Mouse (Mus musculus) right cerebral cortex, postnatal 14 days (tissue): ENCODE results near the gene Sulf2.

Experiments
- DNase-seq: peaks from one replicate; pipeline ENCODE4 v3.0.0; 2022

Sulf2 gene

DNA sequence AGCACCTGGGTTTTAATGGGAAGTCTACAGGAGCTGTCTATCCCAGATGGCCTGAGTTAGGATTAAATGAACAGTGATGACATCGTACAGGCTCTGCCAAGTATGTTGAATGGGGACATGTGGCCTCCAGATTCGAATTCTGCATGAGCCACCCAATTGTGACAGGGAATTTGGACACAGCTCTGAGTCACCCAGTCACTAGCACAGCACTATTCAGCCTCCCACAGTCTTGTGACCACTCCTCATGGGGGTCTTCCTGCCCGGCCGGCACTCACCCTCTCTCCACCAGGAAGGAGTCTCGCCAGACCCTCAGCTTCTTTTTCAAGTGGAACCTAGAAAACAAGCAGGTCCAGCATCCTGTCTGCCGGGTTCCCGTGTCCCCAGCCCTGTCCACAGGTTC, 71.4 kb downstream of the Sulf2 start:
- DNase-seq, result no peak

DNA sequence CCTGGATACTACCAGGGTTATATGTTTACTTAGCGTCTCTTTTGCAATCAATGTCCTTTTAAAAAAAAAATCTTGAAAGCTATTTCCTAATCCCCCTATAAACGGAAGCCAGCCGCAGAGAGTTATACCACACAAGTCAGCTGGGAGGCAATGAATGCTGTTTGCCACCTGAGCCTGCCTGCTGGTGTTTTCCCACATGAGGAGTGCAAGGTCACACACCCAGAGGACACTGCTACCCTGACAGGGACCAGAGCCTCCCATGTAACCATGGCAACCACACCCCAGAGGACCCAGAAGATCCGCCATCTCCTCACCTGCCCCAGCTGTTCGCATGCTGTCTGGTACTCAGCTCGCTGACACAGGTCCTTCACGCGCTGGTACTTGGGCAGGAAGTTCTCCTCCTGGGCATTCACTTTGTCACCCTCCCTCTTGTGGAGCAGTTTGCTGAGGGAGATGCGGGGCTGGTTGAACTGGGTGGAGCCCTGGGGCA, 71.9 kb downstream of the Sulf2 start:
- no peak for DNase-seq

DNA sequence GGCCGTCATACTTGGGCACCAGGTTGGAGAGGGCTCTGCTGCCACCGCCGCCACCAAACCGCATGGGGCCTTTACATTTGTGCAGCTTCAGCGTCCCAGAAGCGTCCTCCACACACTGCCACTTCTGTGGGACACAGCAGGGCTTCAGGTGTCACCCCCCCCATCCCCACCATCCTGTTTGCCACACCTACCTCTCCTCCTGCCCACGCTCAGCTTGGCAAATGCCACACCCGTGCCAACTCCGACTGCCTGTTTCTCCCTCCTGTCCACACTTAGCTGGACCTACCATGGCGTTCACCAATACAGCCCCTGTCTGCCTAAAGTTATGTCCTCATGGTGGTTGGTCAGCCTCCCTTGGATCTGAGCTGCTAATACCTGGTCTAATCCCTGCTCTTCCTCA, 72.8 kb downstream of the Sulf2 start:
- no peak for DNase-seq

GRCm38 (mm10) chr2:166082193-166082592, 73.3 kb downstream of the Sulf2 start:
- peak; percentile 78 for DNase-seq

- DNase-seq, result no peak
Observed at GRCm38 (mm10) chr2:166080967-166081750, 74.3 kb downstream of the Sulf2 start.

- DNase-seq, result no peak
Observed at GRCm38 (mm10) chr2:166079961-166080885, 75.2 kb downstream of the Sulf2 start.

- no peak for DNase-seq
Observed at GRCm38 (mm10) chr2:166079231-166079630, 76.2 kb downstream of the Sulf2 start.

DNA sequence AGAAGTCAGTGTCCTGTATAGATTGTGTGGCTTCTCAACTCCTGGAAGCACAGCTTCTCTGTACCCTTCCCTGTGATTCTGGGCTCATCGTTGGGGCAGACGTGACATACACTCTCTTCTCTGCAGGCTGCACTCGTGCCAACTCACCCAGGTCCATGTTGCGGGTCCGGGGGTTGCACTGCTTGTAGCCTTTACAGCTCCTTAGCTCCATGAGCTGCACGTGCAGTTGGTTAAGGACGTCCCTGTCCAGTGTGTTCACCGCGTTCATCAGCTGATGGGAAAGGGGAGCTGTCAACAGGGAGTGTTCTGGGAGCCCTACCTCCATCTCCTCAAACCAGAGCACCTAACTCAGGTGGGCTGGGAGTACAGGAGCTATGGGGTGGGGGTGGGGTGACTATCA, 78.1 kb downstream of the Sulf2 start:
- DNase-seq, result no peak

DNA sequence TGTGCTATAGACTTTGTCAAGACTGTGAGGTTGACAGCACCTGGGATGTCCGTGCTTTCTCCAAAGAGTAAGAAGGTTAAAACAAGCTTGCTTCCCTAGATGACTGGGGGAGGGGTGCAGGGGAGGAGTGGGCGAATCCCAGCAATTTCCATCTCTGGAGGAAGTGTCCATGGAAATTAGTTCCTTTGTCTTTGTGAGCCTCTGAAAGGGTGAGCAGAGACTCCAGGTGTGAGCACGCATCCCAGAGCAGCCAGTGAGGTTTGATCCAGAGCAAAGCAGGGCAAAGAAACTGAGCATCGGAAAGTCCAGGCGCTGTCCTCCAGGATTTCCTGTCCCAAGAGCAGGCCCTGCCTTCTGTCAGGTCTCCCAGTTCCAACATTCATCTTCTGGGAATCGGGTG, 81.1 kb downstream of the Sulf2 start:
- DNase-seq, result no peak

GRCm38 (mm10) chr2:166073082-166073481, 82.4 kb downstream of the Sulf2 start:
- no peak for DNase-seq

GRCm38 (mm10) chr2:166071889-166072288, 83.6 kb downstream of the Sulf2 start:
- DNase-seq, result no peak

GRCm38 (mm10) chr2:166071481-166071880, 84.0 kb downstream of the Sulf2 start:
- no peak for DNase-seq

DNA sequence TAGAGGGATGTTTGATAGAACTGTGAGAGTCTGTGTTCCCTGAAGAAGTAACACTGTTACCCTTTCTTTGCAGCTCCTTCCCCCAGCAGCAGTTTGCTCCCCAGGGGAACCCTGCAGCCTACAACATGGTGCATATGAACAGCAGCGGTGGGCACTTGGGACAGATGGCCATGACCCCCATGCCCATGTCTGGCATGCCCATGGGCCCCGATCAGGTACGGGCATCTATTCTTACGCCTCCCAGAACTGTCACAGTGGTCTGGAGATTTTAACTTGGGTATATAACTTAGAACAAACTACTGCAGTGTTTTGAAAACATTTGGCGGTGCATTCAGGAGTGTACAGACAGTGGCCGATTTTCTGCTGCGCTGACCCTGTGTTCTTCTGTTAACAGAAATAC, 85.7 kb downstream of the Sulf2 start:
- DNase-seq, result no peak

- DNase-seq, result no peak
Observed at GRCm38 (mm10) chr2:166069164-166069563, 86.3 kb downstream of the Sulf2 start.

DNA sequence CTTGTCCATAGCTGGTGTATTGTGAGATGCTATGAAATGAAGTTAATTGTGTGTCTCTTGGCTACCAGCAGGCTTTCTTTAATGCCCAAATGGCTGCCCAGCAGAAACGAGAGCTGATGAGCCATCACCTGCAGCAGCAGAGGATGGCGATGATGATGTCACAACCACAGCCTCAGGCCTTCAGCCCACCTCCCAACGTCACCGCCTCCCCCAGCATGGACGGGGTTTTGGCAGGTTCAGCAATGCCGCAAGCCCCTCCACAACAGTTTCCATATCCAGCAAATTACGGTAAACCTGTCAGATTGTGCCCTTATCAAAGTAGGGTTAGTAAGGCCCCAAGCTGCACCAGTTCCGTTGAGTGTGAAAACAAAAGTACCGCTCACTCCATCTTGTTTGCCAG, 87.2 kb downstream of the Sulf2 start:
- DNase-seq, result no peak

DNA sequence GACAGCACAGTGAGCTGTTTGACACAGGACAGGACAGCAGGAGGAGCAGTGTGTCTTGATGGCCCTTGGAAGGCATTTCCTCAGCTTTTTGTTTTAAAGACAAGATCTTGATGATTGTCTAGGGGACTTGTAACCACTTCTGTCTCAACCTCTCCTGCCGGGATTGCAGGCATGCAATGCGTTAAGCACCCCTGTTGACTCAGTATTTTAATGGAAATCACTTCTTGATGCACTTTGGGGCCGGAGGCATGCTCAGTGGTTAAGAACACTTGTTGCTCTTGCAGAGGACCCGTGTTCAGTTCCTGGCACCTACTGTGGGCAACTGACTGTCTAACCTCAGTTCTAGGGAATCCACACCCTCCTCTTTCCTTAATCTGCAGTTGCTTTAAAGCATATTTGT, 89.0 kb downstream of the Sulf2 start:
- DNase-seq, result no peak

- DNase-seq, result no peak
Observed at GRCm38 (mm10) chr2:166062431-166062830, 93.0 kb downstream of the Sulf2 start.

GRCm38 (mm10) chr2:166062008-166062407, 93.5 kb downstream of the Sulf2 start:
- no peak for DNase-seq

- peak; percentile 63 for DNase-seq
Observed at GRCm38 (mm10) chr2:166059684-166060423, 95.6 kb downstream of the Sulf2 start.

DNA sequence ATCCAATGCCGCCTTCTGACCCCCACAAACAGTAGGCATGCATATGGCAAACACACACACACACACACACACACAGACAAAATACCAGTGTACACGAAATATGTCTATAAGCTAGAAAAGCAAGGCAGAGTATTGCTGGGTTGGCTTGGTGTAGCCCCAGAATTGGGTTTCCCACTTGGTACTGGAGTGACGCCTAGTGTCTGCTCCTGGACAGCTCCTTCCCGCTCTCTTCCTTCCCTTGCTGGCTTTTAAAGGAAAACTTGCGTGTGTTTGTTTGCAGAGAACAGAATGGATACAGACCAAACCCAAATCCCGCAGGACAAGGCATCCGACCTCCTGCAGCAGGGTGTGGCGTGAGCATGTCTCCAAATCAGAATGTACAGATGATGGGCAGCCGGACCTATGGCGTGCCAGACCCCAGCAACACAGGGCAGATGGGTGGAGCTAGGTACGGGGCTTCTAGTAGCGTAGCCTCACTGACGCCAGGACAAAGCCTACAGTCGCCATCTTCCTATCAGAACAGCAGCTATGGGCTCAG, 101.4 kb downstream of the Sulf2 start:
- DNase-seq, result no peak

- DNase-seq, result no peak
Observed at GRCm38 (mm10) chr2:166051966-166052365, 103.5 kb downstream of the Sulf2 start.

DNA sequence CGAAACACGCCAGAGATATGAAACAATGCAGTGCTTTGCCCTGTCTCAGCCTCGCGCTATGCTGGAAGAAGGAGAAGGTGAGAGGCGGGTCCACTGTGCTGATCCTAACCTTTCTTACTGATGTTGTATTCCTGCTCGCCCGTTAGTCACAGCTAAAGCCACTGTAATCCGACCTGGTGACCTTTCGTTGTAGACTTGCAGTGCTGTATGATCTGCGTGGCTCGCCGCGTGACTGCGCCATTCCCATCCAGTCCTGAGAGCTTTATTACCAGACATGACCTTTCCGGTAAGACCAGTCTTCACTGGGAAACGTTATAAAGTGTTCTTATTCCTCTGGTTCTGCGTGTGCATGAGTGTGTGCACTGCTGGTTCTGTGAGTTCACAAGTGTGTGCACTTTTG, 104.0 kb downstream of the Sulf2 start:
- no peak for DNase-seq

GRCm38 (mm10) chr2:166048852-166049251, 106.6 kb downstream of the Sulf2 start:
- DNase-seq, result no peak
